Mouse (Mus musculus) thymus, postnatal 0 days (tissue): Measurements from ENCODE around the gene 4930578G10Rik. TPM values are rescaled to one million over a fixed set of nuclear protein-coding genes. Genes with fewer than 3 reads are reported as not detected.
A peak's percentile ranks its signal among the peaks of the same experiment; 100 is the strongest.
"Not testable (repeated sequence)": the region's sequence is repeated elsewhere in the genome, so short reads cannot be mapped to it uniquely, and the experiment has no call there.

Source experiments
- DNase-seq: peaks from one replicate; pipeline ENCODE4 v3.0.0-alpha.2; 2015; ENCODE audit warnings: low spot score
- polyA plus RNA-seq: library from polyadenylated mRNA; unstranded; fragments of >200 nt; fragmentation: Nextera tagmentation; extraction: Ambion mirVana; gene quantifications from 2 replicates; pipeline ENCODE4 v1.2.1, GENCODE M21; 2015

The 4930578G10Rik gene
- polyA plus RNA-seq = not detected in 2 replicates

- not testable (repeated sequence) for DNase-seq
Observed at GRCm38 (mm10) chr4:42735245-42735644, at the start of gene 4930578G10Rik. Gene 4930578G10Rik (plus strand): TSS chr4:42735545.

DNA sequence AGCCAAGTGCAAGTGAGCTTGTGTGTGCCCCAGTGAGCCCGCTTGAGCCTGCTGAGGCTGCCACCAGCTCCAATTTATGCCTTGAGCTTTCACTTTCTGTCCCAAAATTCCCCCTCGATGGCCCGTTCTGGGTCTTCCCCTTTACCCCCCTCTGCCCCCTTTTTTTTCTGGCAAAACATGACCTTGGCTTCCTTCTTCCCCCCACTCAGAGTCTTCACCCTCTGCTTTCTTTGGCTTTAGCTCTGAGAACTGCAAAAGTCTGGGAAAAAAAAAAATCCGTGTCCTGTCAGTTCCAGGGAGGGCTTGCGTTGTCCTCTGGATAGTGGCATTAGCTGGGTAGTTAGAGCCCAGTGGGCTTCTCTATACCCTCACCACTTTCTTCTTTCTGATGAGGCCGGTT lies 21.1 kb downstream of the 4930578G10Rik start, which contains the start of gene Ccl19:
Gene Ccl19 (minus strand): TSS at position 101 of the 400 bp plus-strand sequence.
- not testable (repeated sequence) for DNase-seq

DNA sequence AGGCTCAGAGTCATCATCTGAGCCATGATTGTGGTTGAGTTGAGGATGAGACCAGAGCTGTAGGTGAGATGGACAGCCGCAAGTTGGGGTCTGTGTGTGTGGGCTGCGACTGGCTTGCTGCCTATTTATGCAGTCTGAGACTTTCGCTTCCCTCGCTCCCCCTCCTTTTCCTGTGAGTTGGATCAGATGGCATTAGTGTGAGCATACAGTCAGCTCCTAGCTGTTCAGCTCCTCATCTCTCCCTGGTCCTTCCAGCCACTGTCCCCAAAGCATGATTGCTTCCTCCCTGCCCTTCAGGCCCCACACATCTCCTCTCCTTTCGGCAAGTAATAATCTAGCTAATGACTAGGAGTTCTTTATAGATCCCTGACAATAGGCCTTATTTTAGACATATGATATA lies 38.5 kb downstream of the 4930578G10Rik start, which contains the start of gene Ccl21a:
Gene Ccl21a (minus strand): TSS at position 101 of the 400 bp plus-strand sequence.
- not testable (repeated sequence) for DNase-seq

DNA sequence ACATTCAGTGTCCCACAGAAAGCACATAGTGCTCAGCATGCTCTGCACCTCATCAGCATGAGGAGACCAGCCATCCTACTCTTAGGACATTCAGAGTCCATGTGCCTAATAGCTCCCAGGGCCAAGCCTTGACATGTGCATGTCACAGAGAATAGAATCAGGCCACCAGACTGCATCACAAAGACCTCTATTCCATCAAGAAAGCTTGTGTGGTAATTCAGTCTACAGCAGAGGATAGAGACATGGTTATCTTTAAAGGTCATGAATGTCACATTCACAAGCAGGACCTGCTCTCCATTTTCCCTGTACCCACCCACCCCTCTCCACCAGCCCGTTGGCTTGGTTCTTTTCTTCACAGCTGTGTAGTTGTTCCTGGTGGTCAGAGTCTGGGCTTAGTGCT lies 118.4 kb downstream of the 4930578G10Rik start, which contains the start of gene Fam205a1:
Gene Fam205a1 (minus strand): TSS at position 101 of the 400 bp plus-strand sequence.
- not testable (repeated sequence) for DNase-seq

DNA sequence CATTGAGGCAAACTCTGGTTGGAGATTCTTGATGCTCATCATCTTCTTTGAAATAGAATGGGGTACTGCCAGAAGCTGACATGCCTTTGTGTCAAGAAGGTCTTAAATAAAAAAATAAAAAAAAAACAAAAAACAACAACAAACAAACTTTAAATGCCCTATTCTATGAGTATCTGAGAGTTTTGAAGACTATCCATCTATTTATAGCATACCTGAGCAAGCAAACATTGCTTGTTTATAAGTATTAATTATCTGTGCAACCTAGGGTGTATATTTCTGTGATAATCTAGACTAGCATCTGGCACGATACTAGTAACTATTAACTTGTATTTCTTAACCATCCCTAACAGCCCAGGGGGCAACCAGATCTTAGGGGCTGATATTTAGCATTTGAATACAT lies 121.3 kb downstream of the 4930578G10Rik start, which contains the start of gene Gm12394:
Gene Gm12394 (minus strand): TSS at position 101 of the 400 bp plus-strand sequence.
- DNase-seq = not testable (repeated sequence)

- DNase-seq = not testable (repeated sequence)
Observed at GRCm38 (mm10) chr4:42860483-42860882, 125.1 kb downstream of the 4930578G10Rik start.

DNA sequence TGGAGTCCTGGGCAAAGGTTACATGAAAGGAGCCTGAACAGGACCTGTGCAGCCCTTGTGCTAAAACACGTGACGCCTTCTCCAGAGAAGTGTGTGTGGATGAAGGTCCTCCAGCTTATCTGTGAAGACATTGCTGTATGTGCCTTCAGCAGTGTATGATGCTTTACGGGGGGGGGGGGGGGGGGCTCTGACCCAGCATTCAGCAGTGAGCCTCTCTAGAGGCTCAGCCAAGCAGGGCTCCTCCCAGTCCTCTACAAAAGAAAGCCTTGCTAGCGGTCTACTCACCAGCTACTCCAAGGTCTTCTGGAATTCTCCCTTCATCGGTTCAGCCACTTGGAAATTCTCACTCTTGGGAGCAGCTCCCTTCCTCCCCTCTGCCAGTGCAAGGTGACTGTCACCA lies 128.1 kb downstream of the 4930578G10Rik start:
- not testable (repeated sequence) for DNase-seq

- no peak for DNase-seq
Observed at GRCm38 (mm10) chr4:42867390-42867789, 132.0 kb downstream of the 4930578G10Rik start.

DNA sequence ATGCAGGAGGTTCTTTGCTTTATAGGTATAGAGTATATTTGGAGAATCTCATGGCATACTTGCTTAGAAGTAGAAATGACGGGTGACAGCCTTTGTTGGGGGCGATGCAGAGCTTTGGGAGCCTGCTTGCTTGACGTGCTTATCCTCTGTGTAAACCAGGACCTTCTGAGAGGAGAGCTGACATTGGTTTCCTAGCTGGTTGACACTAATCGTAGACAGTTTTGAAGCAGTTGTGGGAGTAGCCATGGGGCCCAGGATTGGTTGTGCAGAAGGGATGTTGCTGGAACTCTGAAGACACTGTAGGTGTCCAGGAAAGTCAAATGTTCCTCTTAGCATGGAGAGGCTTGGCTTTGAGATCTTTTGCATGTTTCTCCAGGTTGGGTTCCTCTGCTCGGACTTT lies 132.8 kb downstream of the 4930578G10Rik start:
- no peak for DNase-seq

DNA sequence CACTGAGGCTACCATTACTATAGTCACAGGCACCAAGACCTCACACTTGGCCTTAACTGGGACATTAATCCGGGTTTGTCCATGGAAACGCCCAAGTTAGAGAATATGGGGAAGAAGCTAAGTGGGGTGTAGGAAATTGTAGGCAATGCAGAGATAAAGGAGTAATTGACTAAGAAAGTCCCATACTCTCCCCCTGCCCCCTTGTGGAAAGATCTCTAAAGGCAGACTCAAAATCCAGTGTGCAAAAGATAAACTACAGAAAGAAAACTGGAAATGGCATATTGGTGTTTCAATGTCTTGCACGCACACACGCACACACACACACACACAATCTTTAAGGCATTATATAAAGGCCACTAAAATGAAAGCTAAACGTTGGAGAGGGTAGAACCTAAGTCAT lies 135.4 kb downstream of the 4930578G10Rik start:
- DNase-seq = no peak

DNA sequence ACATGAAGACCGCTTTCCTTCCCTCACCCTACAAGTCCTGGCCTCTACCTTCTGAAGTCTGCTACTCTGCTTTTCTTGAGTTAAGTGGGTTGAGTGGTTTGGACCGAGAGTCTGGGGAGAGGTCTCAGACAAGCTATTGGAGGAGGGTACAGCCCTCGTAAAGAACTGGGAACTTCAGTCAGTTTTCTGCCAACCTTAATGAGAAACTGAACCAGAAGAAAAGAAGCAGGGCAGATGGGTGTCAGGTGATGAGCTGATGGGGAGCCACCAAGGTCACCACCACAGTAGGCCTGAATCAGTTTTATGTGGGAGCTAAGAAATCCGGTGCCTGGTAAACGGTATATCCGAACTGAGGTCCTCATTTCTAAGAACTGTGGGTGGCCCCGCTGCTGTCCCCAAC lies 136.8 kb downstream of the 4930578G10Rik start:
- DNase-seq = no peak

GRCm38 (mm10) chr4:42872746-42873435 lies 137.5 kb downstream of the 4930578G10Rik start:
- no peak for DNase-seq

DNA sequence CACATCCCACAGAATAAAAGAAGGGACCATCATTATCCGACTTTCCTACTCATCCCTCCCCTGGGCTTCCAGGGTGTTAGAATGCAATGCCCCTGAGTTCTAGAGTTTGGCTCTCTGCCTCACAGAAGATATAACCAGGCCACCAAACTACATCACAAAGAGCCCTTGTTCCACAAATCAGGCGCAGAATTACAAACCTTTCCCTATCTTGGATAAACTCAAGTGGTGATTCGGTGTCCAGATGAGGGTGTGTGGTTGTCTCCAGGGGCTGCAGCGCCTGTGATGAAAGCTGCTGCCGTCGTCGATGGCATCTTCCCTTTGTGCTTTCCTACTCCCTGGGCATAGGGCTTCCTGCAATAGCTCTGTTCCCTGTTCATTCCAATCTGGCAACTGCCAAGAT lies 138.8 kb downstream of the 4930578G10Rik start, which contains the start of gene Fam205c:
Gene Fam205c (minus strand): TSS at position 101 of the 400 bp plus-strand sequence.
- no peak for DNase-seq

DNA sequence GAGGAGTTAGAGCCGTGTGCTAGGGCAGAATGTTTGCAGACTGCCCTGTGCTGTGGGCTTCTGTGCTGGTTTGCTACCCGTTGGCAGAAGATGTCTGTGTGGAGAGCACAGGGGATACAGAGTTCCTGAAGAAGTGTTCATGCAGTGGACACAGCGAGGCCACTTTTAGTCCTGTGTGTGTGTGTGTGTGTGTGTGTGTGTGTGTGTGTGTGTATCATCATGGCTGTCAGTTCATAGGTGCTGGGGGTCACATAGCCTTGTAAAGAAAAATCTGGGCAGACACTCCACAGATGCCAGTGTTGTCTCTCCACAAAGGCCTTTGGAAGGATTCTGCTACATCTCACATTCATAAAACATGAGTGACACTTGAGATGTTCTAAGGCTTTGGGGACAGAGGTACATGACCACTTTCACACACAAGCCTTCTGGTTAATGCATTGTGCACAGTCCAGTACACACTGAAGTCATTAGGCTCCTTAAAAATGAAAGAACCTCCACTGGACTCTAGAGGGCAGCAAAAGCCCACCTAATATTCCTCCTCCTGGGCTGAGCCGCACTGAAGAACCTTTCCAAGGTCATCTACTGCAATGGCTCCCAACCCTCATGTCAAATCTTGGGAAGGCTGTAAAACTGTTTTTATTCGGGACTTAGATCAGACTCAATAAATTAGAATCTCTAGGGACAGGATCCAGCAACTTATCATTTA lies 141.4 kb downstream of the 4930578G10Rik start:
- peak; percentile 39 for DNase-seq

GRCm38 (mm10) chr4:42877657-42878056 lies 142.3 kb downstream of the 4930578G10Rik start:
- DNase-seq = no peak

DNA sequence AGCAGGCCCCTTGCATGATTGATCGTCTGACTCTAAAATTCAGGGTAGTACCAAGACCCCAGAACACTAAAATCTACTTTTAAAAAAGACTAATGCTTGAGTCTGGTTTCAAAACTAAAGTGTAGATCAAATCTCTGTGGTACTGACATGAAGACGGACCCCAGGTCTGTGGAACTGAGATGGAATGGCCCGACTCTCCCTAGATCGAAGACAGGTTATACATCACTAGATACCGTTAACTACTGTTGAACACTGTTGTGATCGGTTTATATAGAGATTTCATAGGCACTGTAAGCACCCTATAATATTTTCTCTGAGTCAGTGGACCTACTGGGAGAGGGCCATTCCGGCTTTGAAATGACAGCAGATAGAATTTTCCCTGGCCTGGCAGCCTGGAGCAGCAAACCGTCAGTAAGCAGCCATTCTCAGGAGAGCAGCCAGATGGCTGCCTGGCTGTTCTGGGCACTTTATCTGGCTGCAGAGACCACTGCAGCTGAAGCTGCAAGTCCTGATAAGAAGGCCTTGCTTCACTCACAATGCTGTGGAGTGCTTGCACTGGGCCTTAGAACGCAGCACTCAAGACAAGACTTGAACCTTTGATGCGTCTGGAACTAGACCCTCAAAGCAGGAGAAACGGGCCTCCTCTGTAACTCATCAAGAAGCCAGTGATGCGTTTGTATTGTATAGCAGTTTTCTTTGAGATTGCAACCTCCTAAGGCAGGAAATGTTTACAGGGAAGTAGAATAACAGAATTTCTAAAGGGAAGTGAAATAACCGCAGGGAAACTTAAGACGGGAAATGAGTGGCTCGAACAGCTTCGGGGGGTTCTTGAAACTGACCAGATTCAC lies 144.7 kb downstream of the 4930578G10Rik start:
- DNase-seq = no peak

- DNase-seq = no peak
Observed at GRCm38 (mm10) chr4:42880677-42880948, 145.3 kb downstream of the 4930578G10Rik start.

DNA sequence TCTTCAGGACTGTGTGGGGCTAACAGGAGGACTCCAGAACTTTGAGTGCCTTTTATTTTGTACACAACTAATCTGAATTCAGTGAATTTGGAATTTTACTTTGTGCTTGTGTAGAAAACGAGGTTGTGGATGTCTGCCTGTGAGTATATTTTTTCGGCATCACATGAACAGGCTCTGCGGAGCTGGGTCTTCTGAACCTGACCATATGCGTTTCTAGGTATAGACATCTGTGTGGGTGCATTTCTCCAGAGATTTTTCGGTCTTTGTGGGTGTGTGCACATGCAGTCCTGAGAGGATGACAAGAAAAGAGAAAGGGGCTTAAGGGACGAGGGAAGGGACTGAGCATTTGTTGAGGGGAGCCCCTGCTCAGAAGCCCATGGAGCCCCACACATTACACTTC lies 151.6 kb downstream of the 4930578G10Rik start:
- no peak for DNase-seq

GRCm38 (mm10) chr4:42888806-42889205 lies 153.5 kb downstream of the 4930578G10Rik start:
- DNase-seq = no peak

DNA sequence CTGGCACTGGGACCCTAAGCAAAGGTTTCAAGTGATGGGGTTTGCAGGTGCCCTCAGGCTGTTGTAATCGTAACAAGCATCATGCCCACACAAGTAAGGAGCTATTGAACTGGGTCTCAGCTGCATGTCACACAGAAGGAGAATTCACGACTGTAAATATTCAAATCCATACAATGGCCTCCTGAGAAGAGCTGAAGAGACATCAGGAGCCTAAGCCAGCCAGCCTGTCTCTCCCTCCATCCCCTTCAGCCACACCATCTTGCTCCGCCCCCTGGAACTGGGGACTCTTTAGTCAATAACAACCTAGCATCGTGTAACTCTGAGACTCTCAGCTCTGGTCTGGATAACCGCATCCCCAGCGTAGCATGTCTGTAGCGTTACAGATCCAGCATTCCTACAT lies 155.8 kb downstream of the 4930578G10Rik start:
- no peak for DNase-seq

GRCm38 (mm10) chr4:42895118-42895517 lies 159.8 kb downstream of the 4930578G10Rik start:
- DNase-seq = no peak
